Mouse (Mus musculus): ENCODE results near the gene Mbd4. TPM values are rescaled to one million over a fixed set of nuclear protein-coding genes. Genes with fewer than 3 reads are reported as not detected.

The Mbd4 gene
- polyA plus RNA-seq, 1 experiment from 2014 or later = 14.6 TPM

- Histone ChIP-seq H3K27me3 (replicated peaks) (no peaks in the 10 kb centered on the region), H3K4me3 (replicated peaks) (no peak overlapping the region), H3K36me3 (no peaks in the 10 kb centered on the region), H3K9ac (no peak overlapping the region), H3K4me2 (replicated peaks) (no peak overlapping the region), H3K27ac (peak overlapping the region; percentile 28; the same call in 1 of the 2 replicates), H3K4me1 (replicated peaks) (peaks cover 27% of the 10 kb centered on the region), H3K9me3 (no peaks in the 10 kb centered on the region)
- no peak for ATAC-seq
- 77% methylated on average over 3 of the region's 3 CpGs for WGBS
Observed at GRCm38 (mm10) chr6:115855733-115856360, 2.7 kb upstream of the Mbd4 start.

GRCm38 (mm10) chr6:115854432-115854831, 1.3 kb upstream of the Mbd4 start:
- no peak for ATAC-seq
- H3K4me2 ChIP-seq (replicated peaks) = no peak overlapping the region
- WGBS = 70% methylated on average over 2 of the region's 2 CpGs

DNA sequence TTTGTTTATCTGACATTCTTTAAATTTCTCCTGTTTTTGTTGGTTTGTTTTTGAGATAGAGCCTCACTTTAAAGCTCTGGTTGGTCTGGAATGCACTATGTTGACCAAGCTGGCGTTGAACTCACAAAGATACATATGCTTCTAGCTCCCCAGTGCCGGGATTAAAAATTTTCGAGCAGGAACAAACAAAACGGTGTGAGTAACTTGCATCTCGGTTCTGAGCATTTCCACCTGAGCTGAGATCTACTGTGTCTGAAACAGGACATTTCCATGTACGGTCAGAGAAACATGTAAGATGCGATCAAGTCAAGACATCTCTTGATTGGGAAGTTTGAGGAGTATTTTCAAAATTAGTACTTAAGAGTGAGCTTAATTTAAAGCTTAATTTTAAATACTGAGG, 814 bp upstream of the Mbd4 start:
- peak overlapping the region; percentile 66 for H3K4me3 ChIP-seq (replicated peaks)
- no peak for ATAC-seq
- H3K27ac ChIP-seq = peak overlapping the region; percentile 83
- no peaks in the 10 kb centered on the region for H3K9me3 ChIP-seq
- H3K4me2 ChIP-seq (replicated peaks) = peak overlapping the region; percentile 69
- 38% methylated on average over 7 of the region's 7 CpGs for WGBS
- peaks cover 21% of the 10 kb centered on the region; the same call in 1 of the 2 replicates for H3K4me1 ChIP-seq (replicated peaks)
- peak overlapping the region; percentile 57 for H3K9ac ChIP-seq
- H3K27me3 ChIP-seq (replicated peaks) = no peaks in the 10 kb centered on the region
- H3K36me3 ChIP-seq = no peaks in the 10 kb centered on the region

More at GRCm38 (mm10) chr6:115854432-115854831, 1.3 kb upstream of the Mbd4 start:
- Histone ChIP-seq H3K9me3 (no peaks in the 10 kb centered on the region), H3K27ac (no peak overlapping the region), H3K27me3 (replicated peaks) (no peaks in the 10 kb centered on the region), H3K4me1 (replicated peaks) (peaks cover 21% of the 10 kb centered on the region; the same call in 1 of the 2 replicates), H3K4me3 (replicated peaks) (no peak overlapping the region), H3K9ac (no peak overlapping the region), H3K36me3 (no peaks in the 10 kb centered on the region)

DNA sequence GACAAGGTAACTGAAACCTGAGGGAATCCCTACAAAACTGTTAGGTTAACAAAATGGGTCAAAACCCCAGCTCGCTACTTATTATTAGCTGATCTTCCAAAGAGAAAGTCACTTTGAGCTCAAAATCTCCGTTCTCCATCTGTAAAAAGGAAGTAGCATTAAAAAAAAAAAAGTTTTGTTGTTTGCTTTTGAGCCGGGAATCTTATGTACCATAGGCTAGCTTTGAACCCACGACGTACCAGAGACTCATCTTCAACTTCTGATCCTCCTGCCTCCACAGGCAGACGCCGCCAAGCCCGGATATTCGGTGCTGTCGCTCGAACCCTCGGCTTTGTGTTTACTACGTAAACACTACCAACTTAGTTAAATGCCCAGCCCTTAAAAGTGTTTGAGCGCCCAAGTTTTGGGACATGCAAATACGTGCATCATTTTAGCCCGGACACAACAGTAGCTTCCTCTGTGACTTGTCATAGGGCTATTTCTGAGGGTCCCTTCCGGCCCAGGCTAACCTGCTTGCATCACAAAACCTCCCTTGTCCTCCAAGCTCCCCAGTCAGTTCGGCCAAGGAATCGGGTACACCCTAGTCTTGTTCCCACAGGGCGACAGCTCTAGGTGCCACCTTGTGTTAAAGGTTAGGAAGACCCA, 603 bp downstream of the Mbd4 start:
- H3K36me3 ChIP-seq = no peaks in the 10 kb centered on the region
- H3K9ac ChIP-seq = peak overlapping the region; percentile 49
- H3K4me3 ChIP-seq (replicated peaks) = peak overlapping the region; percentile 66
- WGBS = 5% methylated on average over 20 of the region's 20 CpGs
- no peaks in the 10 kb centered on the region for H3K27me3 ChIP-seq (replicated peaks)
- peaks cover 21% of the 10 kb centered on the region; the same call in 1 of the 2 replicates for H3K4me1 ChIP-seq (replicated peaks)
- no peak for ATAC-seq
- peak overlapping the region; percentile 69 for H3K4me2 ChIP-seq (replicated peaks)
- H3K9me3 ChIP-seq = no peaks in the 10 kb centered on the region
- peak overlapping the region; percentile 85 for H3K27ac ChIP-seq

DNA sequence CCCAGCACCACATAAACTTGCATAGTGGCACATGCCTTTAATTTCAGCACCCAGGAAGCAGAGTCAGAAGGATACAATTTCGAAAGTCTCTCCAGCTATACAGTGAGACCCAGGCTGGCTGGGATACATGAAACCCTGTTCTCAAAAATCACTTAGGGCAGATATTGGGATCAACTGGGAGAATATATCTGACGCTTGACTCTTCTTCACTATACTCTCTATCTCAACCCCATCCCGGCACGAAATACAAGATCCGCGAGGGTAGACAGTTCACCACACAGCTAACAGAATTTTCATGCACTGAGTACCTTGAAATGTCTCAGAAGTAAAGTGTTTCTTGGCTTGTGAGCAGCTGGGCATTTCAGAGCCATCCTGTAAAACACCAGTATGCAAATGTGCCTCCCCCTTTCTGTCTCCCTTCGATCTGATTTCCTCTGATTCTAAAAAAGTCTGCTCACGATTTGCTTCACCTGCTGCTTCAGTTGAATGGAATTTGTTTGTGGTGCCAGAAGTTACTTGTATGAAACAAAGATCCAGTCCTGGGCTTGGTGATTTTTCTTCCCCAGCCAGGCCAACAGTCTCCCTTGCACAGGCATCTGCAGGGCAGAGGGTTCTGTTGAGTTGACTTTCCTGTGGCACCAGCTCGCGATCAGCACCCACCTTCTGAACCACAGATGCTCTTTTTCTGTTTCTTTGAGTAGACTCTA, 4.4 kb downstream of the Mbd4 start:
- Histone ChIP-seq H3K9ac (no peak overlapping the region), H3K4me3 (replicated peaks) (no peak overlapping the region), H3K9me3 (no peaks in the 10 kb centered on the region), H3K4me1 (replicated peaks) (peaks cover 8% of the 10 kb centered on the region; the same call in 1 of the 2 replicates), H3K36me3 (peaks cover under 1% of the 10 kb centered on the region; the same call in 1 of the 2 replicates), H3K4me2 (replicated peaks) (no peak overlapping the region), H3K27me3 (replicated peaks) (no peaks in the 10 kb centered on the region), H3K27ac (no peak overlapping the region)
- WGBS = 93% methylated on average over 10 of the region's 10 CpGs
- no peak for ATAC-seq

DNA sequence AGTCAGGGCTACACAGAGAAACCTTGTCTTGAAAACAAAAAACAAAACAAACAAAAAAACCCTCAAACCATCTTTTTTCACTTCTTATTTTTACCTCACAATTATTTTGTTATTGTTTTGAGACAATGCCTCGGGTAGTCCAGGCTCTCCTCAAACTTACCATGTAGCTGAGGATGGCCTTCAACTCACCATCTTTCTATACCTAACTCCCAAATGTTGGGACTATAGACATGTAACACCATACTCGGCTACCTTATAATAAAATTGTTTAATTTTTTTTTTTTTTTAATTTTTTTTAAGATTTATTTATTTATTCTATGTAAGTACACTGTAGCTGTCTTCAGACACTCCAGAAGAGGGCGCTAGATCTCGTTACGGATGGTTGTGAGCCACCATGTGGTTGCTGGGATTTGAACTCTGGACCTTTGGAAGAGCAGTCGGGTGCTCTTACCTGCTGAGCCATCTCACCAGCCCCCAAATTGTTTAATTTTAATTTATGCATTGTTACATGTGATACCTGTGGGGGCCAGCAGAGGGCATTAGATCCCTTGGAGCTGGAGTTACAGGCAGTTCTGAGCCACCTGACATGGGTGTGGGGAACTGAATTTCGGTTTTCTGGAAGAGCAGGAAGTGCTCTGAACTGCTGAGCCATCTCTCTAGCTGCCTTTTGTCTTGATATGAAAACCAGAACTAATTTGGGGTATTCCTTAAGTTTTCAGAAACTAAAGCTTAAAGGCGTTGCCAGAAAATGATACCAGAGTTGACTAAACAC, 6.3 kb downstream of the Mbd4 start:
- H3K36me3 ChIP-seq = peaks cover 3% of the 10 kb centered on the region; the same call in 1 of the 2 replicates

DNA sequence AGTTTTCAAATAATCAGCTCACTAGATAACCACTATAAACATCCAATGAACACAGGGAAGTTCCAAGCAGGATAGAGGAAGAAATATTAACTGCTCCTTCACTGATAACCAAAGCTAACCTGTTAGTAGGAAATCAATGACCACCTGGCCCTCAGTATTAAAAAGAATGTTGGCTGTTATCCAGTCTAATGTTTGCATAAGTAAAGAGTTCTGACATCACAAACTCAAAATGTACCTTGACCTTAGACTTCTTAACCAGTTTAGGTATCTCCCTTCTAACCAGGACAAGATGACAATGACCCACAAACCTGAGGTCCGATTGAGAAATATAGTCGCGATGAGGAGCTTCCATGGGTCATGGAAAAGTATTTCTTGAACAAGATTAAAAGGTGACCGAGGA, 8.2 kb downstream of the Mbd4 start:
- Histone ChIP-seq H3K36me3 (peaks cover 3% of the 10 kb centered on the region; the same call in 1 of the 2 replicates), H3K9me3 (no peaks in the 10 kb centered on the region), H3K4me1 (replicated peaks) (no peaks in the 10 kb centered on the region), H3K27ac (no peak overlapping the region), H3K9ac (no peak overlapping the region), H3K4me3 (replicated peaks) (no peak overlapping the region), H3K4me2 (replicated peaks) (no peak overlapping the region), H3K27me3 (replicated peaks) (no peaks in the 10 kb centered on the region)
- WGBS = 93% methylated on average over 4 of the region's 4 CpGs
- ATAC-seq = no peak

More for the DNA sequence above, 6.3 kb downstream of the Mbd4 start:
- H3K9me3 ChIP-seq = no peaks in the 10 kb centered on the region
- H3K9ac ChIP-seq = no peak overlapping the region
- H3K4me2 ChIP-seq (replicated peaks) = no peak overlapping the region
- 0 out of 2 replicates have a peak, but pooled peaks cover under 1% of the 10 kb centered on the region for H3K4me1 ChIP-seq (replicated peaks)
- ATAC-seq = peak; percentile 59; the same call in 1 of the 2 replicates
- no peak overlapping the region for H3K27ac ChIP-seq
- 38% methylated on average over 8 of the region's 8 CpGs for WGBS
- H3K4me3 ChIP-seq (replicated peaks) = no peak overlapping the region
- no peaks in the 10 kb centered on the region for H3K27me3 ChIP-seq (replicated peaks)

DNA sequence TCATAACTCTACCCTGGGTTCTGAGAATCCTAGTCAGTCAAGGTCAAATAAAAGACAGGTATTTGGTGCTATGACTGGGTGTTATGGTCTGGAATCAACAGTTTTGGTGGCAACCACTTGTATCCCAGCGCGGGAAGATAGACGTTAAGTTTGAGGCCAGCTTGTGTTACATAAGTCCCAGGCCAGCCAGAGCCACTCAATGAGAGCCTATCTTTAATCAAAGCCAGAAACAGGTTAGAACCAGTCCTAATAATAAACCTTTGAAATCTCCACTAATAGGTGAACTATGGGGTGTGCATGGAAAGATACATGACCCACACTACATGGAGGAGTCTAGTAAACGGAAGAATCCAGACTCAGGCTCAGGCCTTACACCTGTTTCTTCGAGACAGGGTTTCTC, 14.4 kb downstream of the Mbd4 start:
- ATAC-seq = peak; percentile 28; the same call in 1 of the 2 replicates
- H3K27ac ChIP-seq = no peak overlapping the region
- peaks cover 3% of the 10 kb centered on the region; the same call in 1 of the 2 replicates for H3K36me3 ChIP-seq
- H3K4me3 ChIP-seq (replicated peaks) = no peak overlapping the region; the same call in 1 of the 2 replicates
- H3K9me3 ChIP-seq = no peaks in the 10 kb centered on the region
- WGBS = 62% methylated on average over 5 of the region's 5 CpGs
- peak overlapping the region; percentile 82 for H3K4me2 ChIP-seq (replicated peaks)
- H3K9ac ChIP-seq = no peak overlapping the region
- H3K4me1 ChIP-seq (replicated peaks) = no peaks in the 10 kb centered on the region; the same call in 1 of the 2 replicates
- no peaks in the 10 kb centered on the region for H3K27me3 ChIP-seq (replicated peaks)

DNA sequence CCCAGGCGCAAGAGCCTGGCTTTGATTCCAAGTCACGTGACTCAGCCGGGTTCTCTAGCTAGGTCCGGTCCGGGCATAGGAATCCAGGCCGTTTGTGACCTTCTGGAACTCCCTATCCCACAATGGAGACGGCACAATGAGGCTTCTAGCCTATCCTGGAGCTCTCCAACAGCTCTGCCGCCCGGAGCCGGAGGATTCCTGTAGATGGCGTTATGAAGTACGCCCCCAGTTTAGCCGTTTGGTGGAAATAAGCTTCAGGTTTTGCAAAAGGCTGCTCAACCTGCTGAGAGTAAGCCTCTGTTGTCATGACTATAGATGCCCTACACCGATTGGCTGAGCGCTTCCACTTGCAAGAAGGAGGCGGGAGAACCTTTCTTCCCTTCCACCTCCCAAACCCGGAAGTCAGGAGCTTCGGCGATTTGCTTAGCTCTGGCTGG, 15.0 kb downstream of the Mbd4 start, which contains the start of gene Efcab12:
Gene Efcab12, minus strand, starts transcription at position 252 of the 437 bp plus-strand sequence.
- peak within 1 kb of the TSS; percentile 41; the same call in 1 of the 2 replicates for H3K27ac ChIP-seq
- peak within 1 kb of the TSS; percentile 35 for H3K4me3 ChIP-seq (replicated peaks)
- peak; percentile 96 for ATAC-seq
- H3K4me1 ChIP-seq (replicated peaks) = no peaks in the 10 kb centered on the region; the same call in 1 of the 2 replicates
- no peaks in the 10 kb centered on the region for H3K36me3 ChIP-seq
- H3K27me3 ChIP-seq (replicated peaks) = no peaks in the 10 kb centered on the region
- H3K4me2 ChIP-seq (replicated peaks) = peak within 1 kb of the TSS; percentile 82
- H3K9me3 ChIP-seq = no peaks in the 10 kb centered on the region
- 2% methylated on average over 19 of the region's 19 CpGs for WGBS
- H3K9ac ChIP-seq = peak within 1 kb of the TSS; percentile 33; the same call in 1 of the 2 replicates

- no peaks in the 10 kb centered on the region for H3K9me3 ChIP-seq
- H3K27ac ChIP-seq = no peak overlapping the region
- H3K9ac ChIP-seq = no peak overlapping the region
- ATAC-seq = no peak
- H3K36me3 ChIP-seq = no peaks in the 10 kb centered on the region
- no peak overlapping the region for H3K4me3 ChIP-seq (replicated peaks)
- H3K27me3 ChIP-seq (replicated peaks) = no peaks in the 10 kb centered on the region
- no peak overlapping the region for H3K4me2 ChIP-seq (replicated peaks)
- no peaks in the 10 kb centered on the region; the same call in 1 of the 2 replicates for H3K4me1 ChIP-seq (replicated peaks)
Observed at GRCm38 (mm10) chr6:115833861-115834260, 19.3 kb downstream of the Mbd4 start.

DNA sequence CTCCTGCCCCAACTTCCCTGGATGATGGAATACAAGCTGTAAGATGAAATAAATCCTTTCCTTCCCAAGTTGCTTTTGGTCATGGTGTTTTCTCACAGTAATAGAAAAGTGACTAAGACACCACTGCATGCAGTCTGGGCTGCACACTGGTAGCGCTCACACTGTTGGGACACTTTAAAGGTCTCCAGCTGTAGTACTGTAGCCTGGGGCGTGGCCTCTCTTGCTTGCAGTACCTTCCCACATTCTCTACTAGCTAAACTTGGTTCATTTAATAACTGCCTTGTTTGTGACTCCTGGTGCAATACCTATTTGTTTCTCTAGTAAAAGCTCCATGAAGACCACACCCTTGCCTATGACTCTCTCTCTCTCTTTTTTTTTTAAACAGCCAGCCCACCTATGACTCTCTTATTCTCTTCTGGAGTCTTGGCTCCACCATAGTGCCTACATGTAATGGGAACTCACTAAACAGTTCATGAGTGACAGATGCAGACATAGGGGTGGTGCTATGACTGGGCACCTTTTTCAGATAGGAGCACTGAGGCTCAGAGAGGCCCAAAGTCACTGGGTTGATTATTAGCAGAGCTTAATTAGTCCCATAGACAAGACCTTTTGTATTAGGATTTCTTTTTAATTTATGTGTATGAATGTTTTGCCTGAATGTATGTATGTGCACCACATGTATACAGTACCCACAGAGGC, 20.9 kb downstream of the Mbd4 start:
- H3K4me3 ChIP-seq (replicated peaks) = no peak overlapping the region
- no peak overlapping the region for H3K4me2 ChIP-seq (replicated peaks)
- no peaks in the 10 kb centered on the region for H3K36me3 ChIP-seq
- ATAC-seq = no peak
- WGBS = 81% methylated on average over 2 of the region's 2 CpGs
- no peaks in the 10 kb centered on the region for H3K27me3 ChIP-seq (replicated peaks)
- H3K9me3 ChIP-seq = no peaks in the 10 kb centered on the region
- no peaks in the 10 kb centered on the region for H3K4me1 ChIP-seq (replicated peaks)
- H3K27ac ChIP-seq = no peak overlapping the region
- H3K9ac ChIP-seq = no peak overlapping the region
